Comparison of ENCODE assay signal across 25 mouse cellular contexts in the genomic region with DNA sequence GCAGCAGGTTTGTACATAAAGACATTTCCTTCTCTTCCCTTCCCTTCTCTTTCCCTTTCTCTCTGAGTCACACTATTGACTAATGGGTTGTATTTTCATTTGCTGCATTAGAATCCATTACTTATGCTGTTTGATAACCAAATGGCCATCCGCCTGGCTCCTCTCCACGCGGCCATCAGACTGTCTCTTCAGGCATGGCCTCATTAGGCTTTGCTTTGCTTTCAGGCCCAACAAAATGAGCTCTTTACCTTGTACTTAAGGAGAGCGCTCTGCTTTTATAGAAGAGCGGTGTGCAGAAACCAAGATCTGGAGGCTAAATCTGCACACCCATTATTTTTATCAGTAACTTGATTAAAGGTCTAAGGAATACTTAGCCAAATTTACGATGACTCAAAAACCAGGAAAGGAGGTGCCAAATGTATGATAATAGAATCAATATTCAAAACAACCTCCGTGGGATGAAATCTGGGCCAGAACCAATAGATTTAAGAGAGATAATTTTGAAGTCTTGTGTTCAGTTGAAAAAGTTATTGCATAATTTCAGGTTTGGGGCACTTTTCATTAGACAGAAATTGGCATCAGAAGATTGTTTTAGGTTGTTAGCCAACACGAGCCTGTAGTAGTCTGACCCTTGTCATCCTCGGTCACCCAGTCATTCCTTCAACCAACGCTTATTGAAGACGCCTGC. TPM values are rescaled to one million over a fixed set of nuclear protein-coding genes. Genes with fewer than 3 reads are reported as not detected.
DNase-seq lines count a peak whose midpoint lies in the region; ATAC-seq and TF ChIP-seq lines count a peak whose summit lies in the region.
"Had no signal": no experiment of that assay in that cellular context is flagged by ENCODE, and none has a peak within 500 bp of the region (broad histone marks: within the 10 kb centered on the region; RNA-seq: fewer than 3 reads in every experiment).

No protein-coding gene starts in this region.

- H3K4me3 ChIP-seq in layer of hippocampus, adult 2 months = no peak overlapping the region
- no peak overlapping the region for H3K4me3 ChIP-seq in bone marrow, adult 2 months (replicated peaks; ENCODE audit: control insufficient read depth, low read depth, low read length)
- H3K4me3 ChIP-seq in liver, embryonic 15.5 days (replicated peaks) = no peak overlapping the region
- H3K4me3 ChIP-seq: embryonic facial prominence, embryonic 10.5 days; forebrain, embryonic 10.5 days; heart, embryonic 15.5 days; midbrain, embryonic 15.5 days had no signal

- H3K4me2 ChIP-seq in liver, embryonic 15.5 days = peak overlapping the region; percentile 38
- H3K4me2 ChIP-seq: heart, embryonic 15.5 days; midbrain, embryonic 15.5 days had no signal

- H3K4me1 ChIP-seq in bone marrow, adult 2 months (ENCODE audit: control insufficient read depth, insufficient read depth, low read length) = peaks cover 27% of the 10 kb centered on the region
- peaks cover 92% of the 10 kb centered on the region for H3K4me1 ChIP-seq in liver, embryonic 15.5 days (replicated peaks)

- TF ChIP-seq CTCF in layer of hippocampus, adult 2 months (conservative IDR thresholded peaks at IDR 0.05) = no peak
- TF ChIP-seq CTCF in bone marrow, adult 2 months (IDR thresholded peaks at IDR 0.05; ENCODE audit: control insufficient read depth, insufficient read depth, low read length) = no peak

- no peaks in the 10 kb centered on the region for H3K27me3 ChIP-seq in liver, embryonic 15.5 days
- H3K27me3 ChIP-seq: heart, embryonic 15.5 days; midbrain, embryonic 15.5 days had no signal

- H3K9ac ChIP-seq in liver, embryonic 15.5 days = no peak overlapping the region
- H3K9ac ChIP-seq: heart, embryonic 15.5 days; midbrain, embryonic 15.5 days had no signal

- peaks cover 6% of the 10 kb centered on the region; the same call in 1 of the 2 replicates for H3K36me3 ChIP-seq in liver, embryonic 15.5 days (replicated peaks)
- H3K36me3 ChIP-seq: embryonic facial prominence, embryonic 10.5 days; heart, embryonic 15.5 days; midbrain, embryonic 15.5 days had no signal

- intact Hi-C loops in heart, postnatal 25 days (cut with DNase I) = loop anchor here (5.0 kb wide), 1 partner anchor 53 kb away; no protein-coding TSS in a partner anchor

- peak overlapping the region; percentile 40; the same call in 1 of the 2 replicates for H3K27ac ChIP-seq in layer of hippocampus, adult 2 months
- H3K27ac ChIP-seq in bone marrow, adult 2 months (ENCODE audit: control insufficient read depth, insufficient read depth, low read depth, low read length, poor library complexity) = peak overlapping the region; percentile 6; the same call in 1 of the 2 replicates
- H3K27ac ChIP-seq in liver, embryonic 15.5 days (replicated peaks) = peak overlapping the region; percentile 81
- H3K27ac ChIP-seq: embryonic facial prominence, embryonic 10.5 days; forebrain, embryonic 10.5 days; heart, embryonic 15.5 days; hindbrain, postnatal 0 days; midbrain, embryonic 15.5 days had no signal

- TF ChIP-seq POLR2A in bone marrow, adult 2 months (IDR thresholded peaks at IDR 0.05; ENCODE audit: borderline replicate concordance, control insufficient read depth, low read depth, low read length) = no peak

- H3K9me3 ChIP-seq in liver, embryonic 15.5 days (replicated peaks) = no peaks in the 10 kb centered on the region
- H3K9me3 ChIP-seq: embryonic facial prominence, embryonic 10.5 days; forebrain, embryonic 10.5 days; heart, embryonic 15.5 days; midbrain, embryonic 15.5 days had no signal

- no peak for DNase-seq in layer of hippocampus, adult 2 months (ENCODE audit: low spot score in 2 of 2)
- no peak for DNase-seq in layer of hippocampus, adult 9-11 months
- DNase-seq in fat pad, adult 2 months (ENCODE audit: extremely low read depth, low read depth, low spot score) = peak; percentile 99
- no peak for DNase-seq in right cerebral cortex, postnatal 14 days
- DNase-seq in heart, postnatal 25 days (ENCODE audit: low spot score) = no peak
- DNase-seq: cerebellum, adult 11-12 months; gastrocnemius, postnatal 36 days; kidney, postnatal 4 days; lung, adult 2 months; lung, postnatal 14 days; right cerebral cortex, postnatal 4 days had no signal

- no peak for ATAC-seq in liver, embryonic 15.5 days (ENCODE audit: insufficient read depth)
- ATAC-seq in megakaryocyte-erythroid progenitor cell, adult 5-6 weeks (replicated peaks; ENCODE audit: low FRiP score, low TSS enrichment, poor library complexity, severe bottlenecking) = no peak
- ATAC-seq: activated CD4-positive, CD25-positive, alpha-beta regulatory T cell, adult 4 months; forebrain, embryonic 16.5 days; hindbrain, postnatal 0 days; intestine, embryonic 16.5 days; midbrain, embryonic 15.5 days had no signal

- whole genome bisulfite sequencing in bone marrow, adult 2 months = 84% methylated on average over 10 of the region's 11 CpGs
- 84% methylated on average over 10 of the region's 11 CpGs for WGBS in liver, embryonic 15.5 days (ENCODE audit: insufficient replicate concordance)

RNA-seq across cellular contexts. Expression of a gene that starts 9.1 kb away (rescaled TPM):
- 10 to 100 TPM; 25.7 to 27.5 TPM for total RNA-seq in layer of hippocampus, adult 2 months (2021)
- 33.7 and 51.6 TPM in 2 replicates for polyA plus RNA-seq in bone marrow, adult 2 months (2011; ENCODE audit: insufficient read depth, insufficient read length, low replicate concordance, missing spikeins)
- 15.2 and 15.5 TPM in 2 replicates for polyA plus RNA-seq in liver, embryonic 15.5 days (2015; fragmentation: Nextera tagmentation; extraction: Ambion mirVana)
- total RNA-seq in heart, postnatal 25 days (2021) = 10 to 100 TPM; 11.0 to 12.7 TPM
- total RNA-seq in megakaryocyte-erythroid progenitor cell, adult 5-6 weeks (2014; fragmentation: Nextera tagmentation) = 8.3 and 13.4 TPM in 2 replicates
- 3.2 and 3.4 TPM in 2 replicates for total RNA-seq in megakaryocyte-erythroid progenitor cell, adult 5-6 weeks (2017)

RNA-seq across cellular contexts. Expression of a gene that starts 36.9 kb away (rescaled TPM):
- 10 to 100 TPM; 23.6 to 25.0 TPM for total RNA-seq in layer of hippocampus, adult 2 months (2021)
- polyA plus RNA-seq in bone marrow, adult 2 months (2011; ENCODE audit: insufficient read depth, insufficient read length, low replicate concordance, missing spikeins) = 81.7 and 82.5 TPM in 2 replicates
- 84.7 and 85.0 TPM in 2 replicates for polyA plus RNA-seq in liver, embryonic 15.5 days (2015; fragmentation: Nextera tagmentation; extraction: Ambion mirVana)
- 10 to 100 TPM; 14.1 to 18.0 TPM for total RNA-seq in heart, postnatal 25 days (2021)
- 65.7 and 67.1 TPM in 2 replicates for total RNA-seq in megakaryocyte-erythroid progenitor cell, adult 5-6 weeks (2014; fragmentation: Nextera tagmentation)
- total RNA-seq in megakaryocyte-erythroid progenitor cell, adult 5-6 weeks (2017) = 28.8 and 42.4 TPM in 2 replicates

RNA-seq across cellular contexts. Expression of a gene that starts 36.9 kb away (rescaled TPM):
- total RNA-seq in layer of hippocampus, adult 2 months (2021) = 1 to 10 TPM; 6.1 to 6.8 TPM
- 1.1 and 1.8 TPM in 2 replicates for polyA plus RNA-seq in bone marrow, adult 2 months (2011; ENCODE audit: insufficient read depth, insufficient read length, low replicate concordance, missing spikeins)
- 2.0 and 2.1 TPM in 2 replicates for polyA plus RNA-seq in liver, embryonic 15.5 days (2015; fragmentation: Nextera tagmentation; extraction: Ambion mirVana)
- total RNA-seq in heart, postnatal 25 days (2021) = 1 to 10 TPM; 1.4 to 1.8 TPM
- 8.2 and 9.7 TPM in 2 replicates for total RNA-seq in megakaryocyte-erythroid progenitor cell, adult 5-6 weeks (2014; fragmentation: Nextera tagmentation)
- total RNA-seq in megakaryocyte-erythroid progenitor cell, adult 5-6 weeks (2017) = 2.7 and 4.7 TPM in 2 replicates

RNA-seq across cellular contexts. Expression of a gene that starts 50.5 kb away (rescaled TPM):
- 1 to 10 TPM; 1.4 to 3.3 TPM for total RNA-seq in layer of hippocampus, adult 2 months (2021)
- not detected in 2 replicates for polyA plus RNA-seq in bone marrow, adult 2 months (2011; ENCODE audit: insufficient read depth, insufficient read length, low replicate concordance, missing spikeins)
- 0.16 and 0.20 TPM in 2 replicates for polyA plus RNA-seq in liver, embryonic 15.5 days (2015; fragmentation: Nextera tagmentation; extraction: Ambion mirVana)
- under 1 TPM; 0.28 to 0.52 TPM for total RNA-seq in heart, postnatal 25 days (2021)
- total RNA-seq in megakaryocyte-erythroid progenitor cell, adult 5-6 weeks (2014; fragmentation: Nextera tagmentation) = not detected in 2 replicates
- total RNA-seq in megakaryocyte-erythroid progenitor cell, adult 5-6 weeks (2017) = 0.11 and 1.9 TPM in 2 replicates
- total RNA-seq: hematopoietic stem cell, adult 5-6 weeks; megakaryocyte progenitor cell, adult 5-6 weeks had no signal
- polyA plus RNA-seq: C2C12 had no signal

Comparison
In these comparisons a context has a peak if more than half of its experiments do, and no peak if none do; other contexts are left out.
1. H3K27ac ChIP-seq: peak in every context shown above with its lines; median percentile 81 in liver, embryonic 15.5 days; 40 in layer of hippocampus, adult 2 months; 6 in bone marrow, adult 2 months.